Mouse (Mus musculus): ENCODE results near the gene Foxn3. TPM values are rescaled to one million over a fixed set of nuclear protein-coding genes. Genes with fewer than 3 reads are reported as not detected.

Foxn3 gene
- 10 to 100 TPM; 49.1 to 69.4 (median 57.0) TPM for total RNA-seq (2022)

GRCm38 (mm10) chr12:99563219-99564059 lies at the start of gene Foxn3:
Gene Foxn3 (minus strand): TSS chr12:99563582.
- DNase-seq (ENCODE audit: low spot score in 2 of 2): peak; percentile 31 to 48

- no peak for DNase-seq (ENCODE audit: low spot score in 2 of 2)
These were observed 48.9 kb upstream of the Foxn3 start for GRCm38 (mm10) chr12:99612181-99612871.

GRCm38 (mm10) chr12:99610868-99611267 lies 47.5 kb upstream of the Foxn3 start:
- no peak for DNase-seq (ENCODE audit: low spot score in 2 of 2)

GRCm38 (mm10) chr12:99610069-99610815 lies 46.9 kb upstream of the Foxn3 start:
- DNase-seq (ENCODE audit: low spot score in 2 of 2): no peak

GRCm38 (mm10) chr12:99609643-99610042 lies 46.3 kb upstream of the Foxn3 start:
- DNase-seq (ENCODE audit: low spot score in 2 of 2): no peak

GRCm38 (mm10) chr12:99608279-99608955 lies 45.0 kb upstream of the Foxn3 start:
- DNase-seq (ENCODE audit: low spot score in 2 of 2): no peak

GRCm38 (mm10) chr12:99603381-99603780 lies 40.0 kb upstream of the Foxn3 start:
- DNase-seq (ENCODE audit: low spot score in 2 of 2): no peak

- no peak for DNase-seq (ENCODE audit: low spot score in 2 of 2)
These were observed 38.5 kb upstream of the Foxn3 start for GRCm38 (mm10) chr12:99601841-99602240.

- no peak for DNase-seq (ENCODE audit: low spot score in 2 of 2)
These were observed 38.0 kb upstream of the Foxn3 start for GRCm38 (mm10) chr12:99601392-99601791.

GRCm38 (mm10) chr12:99599606-99600005 lies 36.2 kb upstream of the Foxn3 start:
- no peak for DNase-seq (ENCODE audit: low spot score in 2 of 2)

GRCm38 (mm10) chr12:99596397-99596796 lies 33.0 kb upstream of the Foxn3 start:
- no peak for DNase-seq (ENCODE audit: low spot score in 2 of 2)

- DNase-seq (ENCODE audit: low spot score in 2 of 2): no peak
These were observed 24.0 kb upstream of the Foxn3 start for GRCm38 (mm10) chr12:99587338-99587737.

GRCm38 (mm10) chr12:99579989-99580388 lies 16.6 kb upstream of the Foxn3 start:
- DNase-seq (ENCODE audit: low spot score in 2 of 2): no peak

GRCm38 (mm10) chr12:99576682-99577081 lies 13.3 kb upstream of the Foxn3 start:
- DNase-seq (ENCODE audit: low spot score in 2 of 2): no peak

GRCm38 (mm10) chr12:99574299-99574698 lies 10.9 kb upstream of the Foxn3 start:
- no peak for DNase-seq (ENCODE audit: low spot score in 2 of 2)

- no peak for DNase-seq (ENCODE audit: low spot score in 2 of 2)
These were observed 9.7 kb upstream of the Foxn3 start for GRCm38 (mm10) chr12:99573036-99573435.

- DNase-seq (ENCODE audit: low spot score in 2 of 2): no peak
These were observed 8.6 kb upstream of the Foxn3 start for GRCm38 (mm10) chr12:99571999-99572398.

GRCm38 (mm10) chr12:99570197-99570956 lies 7.0 kb upstream of the Foxn3 start:
- DNase-seq (ENCODE audit: low spot score in 2 of 2): peak; percentile 51 to 72

- DNase-seq (ENCODE audit: low spot score in 2 of 2): no peak
These were observed 2.2 kb upstream of the Foxn3 start for GRCm38 (mm10) chr12:99565606-99566005.

- no peak for DNase-seq (ENCODE audit: low spot score in 2 of 2)
These were observed 1.0 kb upstream of the Foxn3 start for GRCm38 (mm10) chr12:99564301-99564910.
